9 mouse cellular contexts compared by ENCODE assay signal in genomic region chr14:73445508-73446256, GRCm38 (mm10).
A peak's percentile ranks its signal among the peaks of the same experiment; 100 is the strongest.
DNase-seq lines count a peak whose midpoint lies in the region; ATAC-seq and TF ChIP-seq lines count a peak whose summit lies in the region.
"Had no signal": no experiment of that assay in that cellular context is flagged by ENCODE, and none has a peak within 500 bp of the region (broad histone marks: within the 10 kb centered on the region; RNA-seq: fewer than 3 reads in every experiment).

No protein-coding gene starts in this region.

- H3K27me3 ChIP-seq in spleen, adult 2 months (ENCODE audit: control insufficient read depth, insufficient read depth, low read length): no peaks in the 10 kb centered on the region
- H3K27me3 ChIP-seq in kidney, adult 2 months (replicated peaks; ENCODE audit: control insufficient read depth, insufficient read depth, low read length): no peaks in the 10 kb centered on the region
- H3K27me3 ChIP-seq in liver, embryonic 16.5 days (ENCODE audit: control insufficient read depth, insufficient read depth, low read depth, low read length): no peaks in the 10 kb centered on the region
- H3K27me3 ChIP-seq in midbrain, embryonic 16.5 days (ENCODE audit: control insufficient read depth, insufficient read depth, low read depth, low read length): no peaks in the 10 kb centered on the region

- H3K36me3 ChIP-seq in spleen, adult 2 months (ENCODE audit: control insufficient read depth, insufficient read depth, low read length): no peaks in the 10 kb centered on the region
- H3K36me3 ChIP-seq in kidney, adult 2 months (ENCODE audit: control insufficient read depth, insufficient read depth, low read length): no peaks in the 10 kb centered on the region
- H3K36me3 ChIP-seq in liver, embryonic 16.5 days (ENCODE audit: control insufficient read depth, insufficient read depth): no peaks in the 10 kb centered on the region
- no peaks in the 10 kb centered on the region for H3K36me3 ChIP-seq in midbrain, embryonic 16.5 days (ENCODE audit: control insufficient read depth, insufficient read depth, low read length)

- no peak overlapping the region for H3K4me3 ChIP-seq in spleen, adult 2 months (ENCODE audit: extremely low read depth, insufficient read depth, insufficient read length)
- no peak overlapping the region for H3K4me3 ChIP-seq in kidney, adult 2 months (ENCODE audit: insufficient read depth, low read depth, low read length)
- H3K4me3 ChIP-seq in liver, embryonic 16.5 days (ENCODE audit: low read depth, low read length): no peak overlapping the region
- H3K4me3 ChIP-seq in midbrain, embryonic 16.5 days (ENCODE audit: low read depth, low read length): no peak overlapping the region

- H3K9me3 ChIP-seq in liver, embryonic 16.5 days (replicated peaks; ENCODE audit: control insufficient read depth, low read length): no peaks in the 10 kb centered on the region
- H3K9me3 ChIP-seq in midbrain, embryonic 16.5 days (replicated peaks; ENCODE audit: control insufficient read depth, low read length, poor library complexity, severe bottlenecking): no peaks in the 10 kb centered on the region

- no peak overlapping the region for H3K4me2 ChIP-seq in liver, embryonic 16.5 days (ENCODE audit: low read depth, low read length)
- no peak overlapping the region for H3K4me2 ChIP-seq in midbrain, embryonic 16.5 days (ENCODE audit: low read length)

- 67% methylated on average over 6 of the region's 6 CpGs for WGBS in spleen, adult 2 months
- 29% methylated on average over 6 of the region's 6 CpGs for WGBS in kidney, adult 2 months
- 42% methylated on average over 6 of the region's 6 CpGs for WGBS in liver, embryonic 16.5 days (ENCODE audit: insufficient replicate concordance)
- WGBS in midbrain, embryonic 16.5 days: 77% methylated on average over 6 of the region's 6 CpGs

- no peak for DNase-seq in spleen, adult 2 months (ENCODE audit: low read depth in 1 of 2, low spot score in 2 of 2)
- DNase-seq in spleen, postnatal 4 days (ENCODE audit: low spot score in 2 of 2): no peak
- DNase-seq in kidney, adult 2 months: peak; percentile 93
- no peak for DNase-seq in ovary, postnatal 10 days (ENCODE audit: low spot score)
- no peak for DNase-seq in frontal cortex, postnatal 10 days (ENCODE audit: low spot score in 2 of 2)
- no peak for DNase-seq in cerebellum, adult 11 months
- DNase-seq: cerebellum, adult 11-12 months had no signal

- peak; percentile 82 for ATAC-seq in liver, embryonic 16.5 days (ENCODE audit: low read depth)
- ATAC-seq in midbrain, embryonic 16.5 days: no peak

- H3K4me1 ChIP-seq in spleen, adult 2 months (ENCODE audit: control insufficient read depth, insufficient read depth, insufficient read length): peaks cover 4% of the 10 kb centered on the region; the same call in 1 of the 2 replicates
- H3K4me1 ChIP-seq in kidney, adult 2 months (ENCODE audit: control insufficient read depth, insufficient read depth, low read length): peaks cover 38% of the 10 kb centered on the region
- peaks cover 13% of the 10 kb centered on the region for H3K4me1 ChIP-seq in liver, embryonic 16.5 days (ENCODE audit: control insufficient read depth, low read depth, low read length)
- H3K4me1 ChIP-seq in midbrain, embryonic 16.5 days (ENCODE audit: control insufficient read depth, insufficient read depth, low read length): no peaks in the 10 kb centered on the region

- 0 out of 2 replicates have a peak overlapping the region, but pooled peaks have one; percentile 43 for H3K27ac ChIP-seq in spleen, adult 2 months (ENCODE audit: insufficient read depth, low read length)
- peak overlapping the region; percentile 97 for H3K27ac ChIP-seq in kidney, adult 2 months (ENCODE audit: insufficient read depth, low read depth, low read length)
- peak overlapping the region; percentile 61 for H3K27ac ChIP-seq in liver, embryonic 16.5 days (ENCODE audit: low read length)
- H3K27ac ChIP-seq in midbrain, embryonic 16.5 days (ENCODE audit: low read length): no peak overlapping the region

- TF ChIP-seq POLR2A in spleen, adult 2 months (IDR thresholded peaks at IDR 0.05; ENCODE audit: low read depth, low read length): no peak
- TF ChIP-seq POLR2A in kidney, adult 2 months (IDR thresholded peaks at IDR 0.05; ENCODE audit: low read depth, low read length): no peak

- no peak for TF ChIP-seq CTCF in spleen, adult 2 months (IDR thresholded peaks at IDR 0.05; ENCODE audit: extremely low read depth, insufficient read depth, insufficient read length, insufficient replicate concordance)
- TF ChIP-seq CTCF in kidney, adult 2 months (conservative IDR thresholded peaks at IDR 0.05; ENCODE audit: insufficient read depth, insufficient read length, low read depth, low read length): no peak

- H3K9ac ChIP-seq in liver, embryonic 16.5 days (ENCODE audit: low read depth, low read length): no peak overlapping the region
- H3K9ac ChIP-seq in midbrain, embryonic 16.5 days (ENCODE audit: low read depth, low read length): no peak overlapping the region
